Mouse (Mus musculus): Measurements from ENCODE around the gene Endou. TPM values are rescaled to one million over a fixed set of nuclear protein-coding genes. Genes with fewer than 3 reads are reported as not detected.
A peak's percentile ranks its signal among the peaks of the same experiment; 100 is the strongest.

Endou gene
- polyA plus RNA-seq (2021), result 0.17 TPM

DNA sequence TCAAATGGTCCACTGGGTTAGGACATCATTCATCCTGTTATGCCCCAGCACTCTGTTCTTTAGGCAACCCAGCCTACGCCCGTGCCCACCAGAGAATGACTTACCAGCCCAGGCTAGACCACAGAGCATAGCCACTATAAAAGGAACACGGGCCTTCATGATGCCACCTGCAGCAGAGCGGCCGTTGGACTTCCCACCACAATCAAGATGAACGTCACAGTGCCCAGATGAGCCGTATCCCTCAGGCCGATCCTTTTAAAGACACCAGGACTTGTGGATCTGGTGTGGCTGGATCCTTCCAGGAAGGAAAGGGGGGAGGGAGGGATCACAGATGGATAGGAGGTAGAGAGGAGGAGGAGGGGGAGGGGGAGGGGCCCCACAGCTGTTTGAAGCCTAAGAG, at the start of gene Endou:
Gene Endou, minus strand, starts transcription at position 229 of the 400 bp plus-strand sequence.
- DNase-seq (ENCODE audit: low read depth, low spot score) (no peak), ATAC-seq (no peak)
- no peak for TF ChIP-seq CTCF (IDR thresholded peaks at IDR 0.05)
- H3K27me3 ChIP-seq, result no peaks in the 10 kb centered on the region
- in situ Hi-C loops (cut with MboI; ENCODE audit: low pct_unique_long_range_greater_than_20kb), result no loop called here
- ChIA-PET POLR2A (interaction anchor here (2.2 kb wide), 1 partner anchor 10 kb away, joined by 6 read pairs; no protein-coding TSS in a partner anchor), CTCF (interaction anchor here (2.2 to 2.6 kb wide), 3 partner anchors 13 to 45 kb away, joined by 8 to 11 read pairs (median 10); no protein-coding TSS in a partner anchor)

GRCm38 (mm10) chr15:97780611-97781031, 49.5 kb upstream of the Endou start:
- ChIA-PET POLR2A (interaction anchor here (0.7 to 1.1 kb wide), 5 partner anchors 8 to 61 kb away, joined by 3 to 4 read pairs (median 3); no protein-coding TSS in a partner anchor), CTCF (interaction anchor here (2.3 to 2.6 kb wide), 3 partner anchors 10 to 69 kb away, joined by 5 to 9 read pairs (median 7); no protein-coding TSS in a partner anchor)
- no peak for TF ChIP-seq CTCF (IDR thresholded peaks at IDR 0.05)
- no peaks in the 10 kb centered on the region for H3K27me3 ChIP-seq
- ATAC-seq (no peak), DNase-seq (ENCODE audit: low read depth, low spot score) (no peak)
- in situ Hi-C loops (cut with MboI; ENCODE audit: low pct_unique_long_range_greater_than_20kb), result loop anchor here (5.0 kb wide), 2 partner anchors 63 to 182 kb away; partner anchors contain the start of gene Tmem106c

DNA sequence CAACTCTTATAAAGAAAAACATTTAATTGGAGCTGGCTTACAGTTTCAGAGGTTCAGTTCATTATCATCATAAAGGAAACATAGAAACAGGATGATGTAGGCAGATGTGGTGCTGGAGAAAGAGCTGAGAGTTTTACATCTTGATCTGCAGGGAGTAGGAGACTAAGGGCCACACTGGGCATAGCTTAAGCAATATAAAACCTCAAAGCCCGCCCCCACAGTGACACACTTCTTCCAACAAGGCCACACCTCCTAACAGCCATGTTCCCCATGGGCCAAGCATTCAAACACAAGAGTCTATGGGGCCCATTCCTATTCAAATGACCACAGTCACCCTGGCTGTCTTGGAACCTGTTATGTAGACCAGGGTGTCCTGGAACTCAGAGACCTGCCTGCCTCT, 48.4 kb upstream of the Endou start:
- in situ Hi-C loops (cut with MboI; ENCODE audit: low pct_unique_long_range_greater_than_20kb), result no loop called here
- CTCF ChIA-PET, result interaction anchor here (0.7 to 2.6 kb wide), 7 partner anchors 9 to 184 kb away, joined by 3 to 9 read pairs (median 4); partner anchors contain the start of genes Rapgef3 and Tmem106c
- POLR2A ChIA-PET, result interaction anchor here (0.6 to 1.6 kb wide), 8 partner anchors 11 to 788 kb away, joined by 3 to 6 read pairs (median 4); partner anchors contain the start of gene Rapgef3
- DNase-seq (ENCODE audit: low read depth, low spot score) (no peak), ATAC-seq (no peak)
- H3K27me3 ChIP-seq, result no peaks in the 10 kb centered on the region
- TF ChIP-seq CTCF (IDR thresholded peaks at IDR 0.05), result no peak

GRCm38 (mm10) chr15:97778311-97779098, 47.4 kb upstream of the Endou start, which contains the start of gene Slc48a1:
Slc48a1 (plus strand) TSS chr15:97778520.
- no peaks in the 10 kb centered on the region for H3K27me3 ChIP-seq
- POLR2A ChIA-PET, result interaction anchor here (0.8 to 1.6 kb wide), 4 partner anchors 11 to 49 kb away, joined by 3 to 6 read pairs (median 3); partner anchors contain the start of gene Rapgef3
- ATAC-seq, result peak; percentile 22
- DNase-seq (ENCODE audit: low read depth, low spot score), result no peak
- in situ Hi-C loops (cut with MboI; ENCODE audit: low pct_unique_long_range_greater_than_20kb), result no loop called here
- no peak for TF ChIP-seq CTCF (IDR thresholded peaks at IDR 0.05)
- CTCF ChIA-PET, result interaction anchor here (1.0 to 3.8 kb wide), 8 partner anchors 27 to 185 kb away, joined by 3 to 23 read pairs (median 4); partner anchors contain the start of gene Tmem106c

- POLR2A ChIA-PET, result interaction anchor here (1.0 kb wide), 1 partner anchor 52 kb away, joined by 4 read pairs; no protein-coding TSS in a partner anchor
- in situ Hi-C loops (cut with MboI; ENCODE audit: low pct_unique_long_range_greater_than_20kb), result no loop called here
Observed at GRCm38 (mm10) chr15:97776919-97777318, 45.8 kb upstream of the Endou start.

DNA sequence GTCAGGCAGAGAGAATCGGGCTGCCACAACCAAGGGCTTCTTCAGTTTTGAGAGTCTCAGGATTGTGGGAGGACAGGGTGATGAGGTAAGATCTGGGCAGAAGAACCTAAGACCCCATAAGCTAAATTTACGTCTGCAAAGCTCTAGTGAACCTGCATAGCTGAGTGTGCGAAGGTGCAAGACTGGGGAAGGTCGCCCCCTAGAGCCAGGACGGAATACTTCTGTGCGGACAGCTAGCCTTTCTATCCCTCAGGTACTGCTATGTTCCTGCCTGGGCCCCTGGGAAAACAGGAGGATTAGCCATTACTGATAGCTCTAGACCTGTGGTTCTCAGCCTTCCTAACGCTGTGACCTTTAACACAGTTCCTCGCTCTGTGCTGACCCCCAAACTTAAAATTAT, 45.4 kb upstream of the Endou start:
- ATAC-seq (no peak), DNase-seq (ENCODE audit: low read depth, low spot score) (no peak)
- no peaks in the 10 kb centered on the region for H3K27me3 ChIP-seq
- ChIA-PET POLR2A (interaction anchor here (1.0 to 1.3 kb wide), 3 partner anchors 31 to 51 kb away, joined by 3 to 4 read pairs (median 4); no protein-coding TSS in a partner anchor), CTCF (interaction anchor here (0.7 to 3.8 kb wide), 17 partner anchors 9 to 74 kb away, joined by 3 to 23 read pairs (median 4); partner anchors contain the start of genes Hdac7 and Rapgef3)
- in situ Hi-C loops (cut with MboI; ENCODE audit: low pct_unique_long_range_greater_than_20kb), result no loop called here
- TF ChIP-seq CTCF (IDR thresholded peaks at IDR 0.05), result no peak

More at GRCm38 (mm10) chr15:97776919-97777318, 45.8 kb upstream of the Endou start:
- no peak for DNase-seq (ENCODE audit: low read depth, low spot score)
- no peak for TF ChIP-seq CTCF (IDR thresholded peaks at IDR 0.05)
- no peak for ATAC-seq
- H3K27me3 ChIP-seq, result no peaks in the 10 kb centered on the region
- CTCF ChIA-PET, result interaction anchor here (1.0 to 3.8 kb wide), 16 partner anchors 9 to 74 kb away, joined by 3 to 23 read pairs (median 4); partner anchors contain the start of genes Hdac7 and Rapgef3

- POLR2A ChIA-PET, result interaction anchor here (0.9 kb wide), 1 partner anchor 24 kb away, joined by 3 read pairs; no protein-coding TSS in a partner anchor
- ATAC-seq, result no peak
- no peak for DNase-seq (ENCODE audit: low read depth, low spot score)
- TF ChIP-seq CTCF (IDR thresholded peaks at IDR 0.05), result no peak
- CTCF ChIA-PET, result interaction anchor here (1.1 to 2.0 kb wide), 4 partner anchors 10 to 58 kb away, joined by 3 to 6 read pairs (median 4); no protein-coding TSS in a partner anchor
- no peaks in the 10 kb centered on the region for H3K27me3 ChIP-seq
- in situ Hi-C loops (cut with MboI; ENCODE audit: low pct_unique_long_range_greater_than_20kb), result no loop called here
Observed at GRCm38 (mm10) chr15:97773961-97774370, 42.8 kb upstream of the Endou start.

- ChIA-PET POLR2A (interaction anchor here (0.6 to 0.7 kb wide), 3 partner anchors 18 to 248 kb away, joined by 3 read pairs; no protein-coding TSS in a partner anchor), CTCF (interaction anchor here (1.1 to 2.0 kb wide), 5 partner anchors 11 to 57 kb away, joined by 3 to 6 read pairs (median 4); no protein-coding TSS in a partner anchor)
- ATAC-seq (peak; percentile 87), DNase-seq (ENCODE audit: low read depth, low spot score) (peak; percentile 96)
- no peaks in the 10 kb centered on the region for H3K27me3 ChIP-seq
- in situ Hi-C loops (cut with MboI; ENCODE audit: low pct_unique_long_range_greater_than_20kb), result no loop called here
- TF ChIP-seq CTCF (IDR thresholded peaks at IDR 0.05), result no peak
Observed at GRCm38 (mm10) chr15:97773108-97773507, 42.0 kb upstream of the Endou start.

DNA sequence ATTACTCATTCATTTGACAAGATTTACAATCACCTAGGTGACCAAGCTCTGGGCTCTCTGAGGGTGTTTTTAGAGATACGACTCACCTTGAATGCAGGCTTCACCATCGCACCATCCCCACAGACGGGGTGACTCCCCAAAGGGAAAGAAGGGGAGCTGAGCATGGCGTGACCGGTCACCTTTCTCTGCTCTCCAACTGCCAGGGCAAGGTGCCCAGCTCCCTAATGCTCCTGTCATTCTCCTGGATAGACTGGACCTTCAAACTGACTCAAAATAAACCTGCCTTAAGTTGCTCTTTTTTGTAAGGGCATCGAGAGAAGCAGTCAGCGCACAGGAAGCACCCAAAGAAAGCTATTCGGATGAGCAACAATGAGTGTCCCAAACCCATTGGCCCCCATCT, 39.1 kb upstream of the Endou start:
- DNase-seq (ENCODE audit: low read depth, low spot score) (no peak), ATAC-seq (no peak)
- ChIA-PET POLR2A (interaction anchor here (1.4 kb wide), 1 partner anchor 10 kb away, joined by 3 read pairs; no protein-coding TSS in a partner anchor), CTCF (interaction anchor here (1.7 to 2.2 kb wide), 2 partner anchors 9 to 80 kb away, joined by 4 to 5 read pairs; no protein-coding TSS in a partner anchor)
- TF ChIP-seq CTCF (IDR thresholded peaks at IDR 0.05), result no peak
- no peaks in the 10 kb centered on the region for H3K27me3 ChIP-seq
- in situ Hi-C loops (cut with MboI; ENCODE audit: low pct_unique_long_range_greater_than_20kb), result no loop called here

GRCm38 (mm10) chr15:97768192-97768591, 37.1 kb upstream of the Endou start:
- in situ Hi-C loops (cut with MboI; ENCODE audit: low pct_unique_long_range_greater_than_20kb), result no loop called here
- CTCF ChIA-PET, result interaction anchor here (0.8 to 1.6 kb wide), 3 partner anchors 14 to 184 kb away, joined by 3 to 4 read pairs (median 4); no protein-coding TSS in a partner anchor
- no peak for DNase-seq (ENCODE audit: low read depth, low spot score)
- POLR2A ChIA-PET, result interaction anchor here (0.7 kb wide), 1 partner anchor 11 kb away, joined by 4 read pairs; no protein-coding TSS in a partner anchor
- TF ChIP-seq CTCF (IDR thresholded peaks at IDR 0.05), result no peak
- no peaks in the 10 kb centered on the region for H3K27me3 ChIP-seq
- no peak for ATAC-seq

All from Patski (cell line).